Mouse (Mus musculus) cerebellum, adult 9-10 months (tissue): Measurements from ENCODE around the gene Gm45062.

Experiments used
- DNase-seq: peaks from one replicate; pipeline ENCODE4 v3.0.0; 2022

Gm45062 gene

GRCm38 (mm10) chr6:8420187-8420503, 160.9 kb downstream of the Gm45062 start:
- no peak for DNase-seq

- no peak for DNase-seq
These were observed 162.2 kb downstream of the Gm45062 start for GRCm38 (mm10) chr6:8421421-8421820.

- peak; percentile 51 for DNase-seq
These were observed 162.8 kb downstream of the Gm45062 start for GRCm38 (mm10) chr6:8421959-8422581.

- DNase-seq = no peak
These were observed 163.9 kb downstream of the Gm45062 start for GRCm38 (mm10) chr6:8423142-8423541.

- no peak for DNase-seq
These were observed 168.4 kb downstream of the Gm45062 start for GRCm38 (mm10) chr6:8427692-8428091.

GRCm38 (mm10) chr6:8430610-8431234, 171.5 kb downstream of the Gm45062 start:
- DNase-seq = no peak

GRCm38 (mm10) chr6:8433179-8433578, 173.9 kb downstream of the Gm45062 start:
- DNase-seq = no peak

- DNase-seq = no peak
These were observed 178.7 kb downstream of the Gm45062 start for GRCm38 (mm10) chr6:8437937-8438336.

GRCm38 (mm10) chr6:8441814-8442213, 182.6 kb downstream of the Gm45062 start:
- no peak for DNase-seq

- no peak for DNase-seq
These were observed 187.5 kb downstream of the Gm45062 start for GRCm38 (mm10) chr6:8446786-8447185.

- peak; percentile 56 for DNase-seq
These were observed 196.3 kb downstream of the Gm45062 start for GRCm38 (mm10) chr6:8455599-8455998.

- DNase-seq = no peak
These were observed 199.3 kb downstream of the Gm45062 start for GRCm38 (mm10) chr6:8458596-8458995.

GRCm38 (mm10) chr6:8462447-8462846, 203.2 kb downstream of the Gm45062 start:
- no peak for DNase-seq

- no peak for DNase-seq
These were observed 206.1 kb downstream of the Gm45062 start for GRCm38 (mm10) chr6:8465388-8465787.

- no peak for DNase-seq
These were observed 206.7 kb downstream of the Gm45062 start for GRCm38 (mm10) chr6:8465985-8466384.

GRCm38 (mm10) chr6:8467667-8468337, 208.6 kb downstream of the Gm45062 start:
- DNase-seq = no peak

- no peak for DNase-seq
These were observed 210.7 kb downstream of the Gm45062 start for GRCm38 (mm10) chr6:8469918-8470317.

- no peak for DNase-seq
These were observed 212.9 kb downstream of the Gm45062 start for GRCm38 (mm10) chr6:8472125-8472524.

- no peak for DNase-seq
These were observed 213.7 kb downstream of the Gm45062 start for GRCm38 (mm10) chr6:8472915-8473314.

- DNase-seq = no peak
These were observed 214.2 kb downstream of the Gm45062 start for GRCm38 (mm10) chr6:8473498-8473897.

- no peak for DNase-seq
These were observed 215.1 kb downstream of the Gm45062 start for GRCm38 (mm10) chr6:8474316-8474715.

GRCm38 (mm10) chr6:8474820-8475219, 215.6 kb downstream of the Gm45062 start:
- no peak for DNase-seq

- DNase-seq = no peak
These were observed 219.9 kb downstream of the Gm45062 start for GRCm38 (mm10) chr6:8479176-8479575.
